Mouse (Mus musculus) midbrain, embryonic 11.5 days (tissue): Measurements from ENCODE around the gene Pax2. TPM values are rescaled to one million over a fixed set of nuclear protein-coding genes. Genes with fewer than 3 reads are reported as not detected.
A peak's percentile ranks its signal among the peaks of the same experiment; 100 is the strongest.

ENCODE experiments used
- ATAC-seq: fragments of 200-750 bp; cut with Nextera tagmentation; 2 replicates; pipeline ENCODE4 v1.8.0; 2017; ENCODE audit warnings: moderate TSS enrichment, moderate library complexity; ENCODE audit not compliant: low FRiP score
- DNase-seq: peaks from one replicate; pipeline ENCODE4 v3.0.0; 2015; ENCODE audit warnings: low spot score; ENCODE audit errors: missing footprints
- H3K27ac ChIP-seq: fragments of 300-500 bp; sonication (generic); 2 replicates; pipeline ENCODE4 v1.5.1; 2014; ENCODE audit warnings: low read depth, low read length
- H3K27me3 ChIP-seq: fragments of 300-500 bp; sonication (generic); 2 replicates; pipeline ENCODE4 v1.6.1; 2014; ENCODE audit warnings: mild to moderate bottlenecking, low read length, moderate library complexity, mixed read lengths; ENCODE audit not compliant: control insufficient read depth, insufficient read depth
- H3K36me3 ChIP-seq: fragments of 300-500 bp; sonication (generic); 2 replicates; pipeline ENCODE4 v1.6.1; 2014; ENCODE audit warnings: mild to moderate bottlenecking, low read length, moderate library complexity, mixed read lengths; ENCODE audit not compliant: control insufficient read depth, insufficient read depth
- H3K4me1 ChIP-seq: fragments of 300-500 bp; sonication (generic); 2 replicates; pipeline ENCODE4 v1.6.1; 2014; ENCODE audit warnings: low read length; ENCODE audit not compliant: control insufficient read depth, insufficient read depth
- H3K4me2 ChIP-seq: fragments of 300-500 bp; sonication (generic); 2 replicates; pipeline ENCODE4 v1.6.1; 2014; ENCODE audit warnings: mild to moderate bottlenecking, moderate library complexity
- H3K4me3 ChIP-seq: fragments of 300-500 bp; sonication (generic); 2 replicates; pipeline ENCODE4 v1.5.1; 2014; ENCODE audit warnings: low read depth, low read length
- H3K9ac ChIP-seq: fragments of 300-500 bp; sonication (generic); 2 replicates; pipeline ENCODE4 v1.6.1; 2014; ENCODE audit warnings: low read length
- H3K9me3 ChIP-seq: fragments of 300-500 bp; sonication (generic); 2 replicates; pipeline ENCODE4 v1.6.1; 2016; ENCODE audit warnings: low read length; ENCODE audit not compliant: control insufficient read depth
- WGBS: fragments of 180-500 bp; shearing (Covaris S2); extraction: QIAGEN DNeasy Blood & Tissue Kit; methylation state at CpG from one replicate; pipeline ENCODE4 v1.1.7; 2014; 5-methylcytosine and 5-hydroxymethylcytosine counted together
- polyA plus RNA-seq: library from polyadenylated mRNA; unstranded; fragments of >200 nt; fragmentation: Nextera tagmentation; extraction: Ambion mirVana; gene quantifications from 2 replicates; pipeline ENCODE4 v1.2.1, GENCODE M21; 2014

The Pax2 gene
- 0.34 and 0.57 TPM in 2 replicates for polyA plus RNA-seq

DNA sequence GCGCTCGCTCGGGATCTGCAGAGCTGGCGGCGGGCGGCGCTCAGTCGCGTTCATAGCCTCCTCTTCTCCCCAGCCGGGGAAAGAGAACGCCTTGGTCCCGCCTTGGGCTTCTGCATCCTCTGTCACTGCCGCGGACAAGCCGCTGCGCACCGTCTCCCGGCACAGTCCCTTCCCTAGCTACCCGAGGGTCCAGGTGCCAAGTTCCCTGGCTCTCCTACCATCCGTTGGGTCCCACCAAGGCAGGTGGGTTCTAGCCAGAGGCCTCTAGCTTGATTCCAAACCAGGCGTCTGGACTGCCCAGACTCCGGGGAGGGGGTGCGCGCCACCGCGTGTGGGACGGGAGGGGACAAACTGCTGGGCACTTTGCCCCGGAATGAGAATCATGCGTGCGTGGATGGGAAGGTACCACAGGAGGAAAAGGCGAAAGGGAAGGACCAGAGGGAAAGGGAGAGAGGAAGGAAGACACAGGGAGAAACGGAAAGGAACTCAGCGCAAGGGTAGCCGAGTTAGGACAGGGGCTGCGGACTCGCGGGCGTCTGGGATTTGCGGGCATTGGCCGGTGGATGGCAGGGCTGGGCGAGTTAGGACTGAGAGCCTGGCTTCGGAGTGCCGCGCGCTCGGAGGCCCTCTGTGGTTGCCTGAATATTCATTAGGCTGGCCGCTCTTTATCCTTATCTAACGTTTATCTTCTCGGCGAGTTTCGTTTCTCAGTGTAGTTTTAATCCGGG, at the start of gene Pax2:
Gene Pax2, plus strand, starts transcription at position 353 of the 728 bp plus-strand sequence.
- Histone ChIP-seq H3K36me3 (no peaks in the 10 kb centered on the region), H3K27ac (no peak within 1 kb of the TSS), H3K9me3 (no peaks in the 10 kb centered on the region), H3K4me3 (peak within 1 kb of the TSS; percentile 32), H3K4me2 (peak within 1 kb of the TSS; percentile 82), H3K27me3 (peaks cover 96% of the 10 kb centered on the region), H3K4me1 (peaks cover 34% of the 10 kb centered on the region), H3K9ac (peak within 1 kb of the TSS; percentile 56)
- WGBS, result under 1% methylated on average over 52 of the region's 52 CpGs
- ATAC-seq (peak; percentile 58), DNase-seq (peak; percentile 97)

DNA sequence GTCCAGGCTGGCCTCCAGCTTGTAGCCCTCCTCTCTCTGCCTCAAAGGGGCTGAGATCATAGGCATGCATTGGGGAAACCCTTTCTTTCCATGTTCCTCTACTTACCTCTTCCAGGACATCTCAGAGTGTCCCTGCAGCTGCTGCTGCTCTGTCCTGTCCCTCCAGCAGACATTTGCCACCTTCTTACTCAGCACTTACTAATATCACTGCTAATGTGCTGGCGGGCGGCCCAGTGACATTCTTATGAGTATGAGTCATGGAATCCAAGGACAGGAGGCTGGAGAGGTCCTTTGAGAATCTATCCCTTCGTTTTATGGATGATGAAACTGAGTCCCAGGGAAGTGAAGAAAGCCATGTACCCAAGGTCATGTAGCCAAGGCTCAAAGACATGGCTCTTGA, 47.0 kb upstream of the Pax2 start:
- Histone ChIP-seq H3K4me3 (no peak overlapping the region), H3K36me3 (no peaks in the 10 kb centered on the region), H3K4me1 (no peaks in the 10 kb centered on the region), H3K4me2 (no peak overlapping the region), H3K27ac (no peak overlapping the region), H3K9ac (no peak overlapping the region), H3K27me3 (no peaks in the 10 kb centered on the region), H3K9me3 (no peaks in the 10 kb centered on the region)
- 79% methylated on average over 3 of the region's 3 CpGs for WGBS
- ATAC-seq, result no peak
- DNase-seq, result no peak

GRCm38 (mm10) chr19:44716731-44717600, 38.9 kb upstream of the Pax2 start:
- H3K27ac ChIP-seq, result no peak overlapping the region

GRCm38 (mm10) chr19:44719292-44720193, 36.3 kb upstream of the Pax2 start:
- H3K27ac ChIP-seq, result no peak overlapping the region
- ATAC-seq (peak; percentile 52), DNase-seq (peak; percentile 92)
- H3K9me3 ChIP-seq, result no peaks in the 10 kb centered on the region
- peak overlapping the region; percentile 35 for H3K4me3 ChIP-seq
- H3K9ac ChIP-seq, result peak overlapping the region; percentile 50; the same call in 1 of the 2 replicates
- WGBS, result 1% methylated on average over 30 of the region's 30 CpGs
- peak overlapping the region; percentile 79 for H3K4me2 ChIP-seq
- peaks cover 53% of the 10 kb centered on the region for H3K27me3 ChIP-seq
- no peaks in the 10 kb centered on the region for H3K36me3 ChIP-seq
- H3K4me1 ChIP-seq, result peaks cover 26% of the 10 kb centered on the region

More at GRCm38 (mm10) chr19:44716731-44717600, 38.9 kb upstream of the Pax2 start:
- Histone ChIP-seq H3K27me3 (peaks cover 31% of the 10 kb centered on the region), H3K4me2 (no peak overlapping the region), H3K9ac (no peak overlapping the region), H3K4me3 (no peak overlapping the region), H3K36me3 (no peaks in the 10 kb centered on the region), H3K4me1 (peaks cover 13% of the 10 kb centered on the region), H3K9me3 (no peaks in the 10 kb centered on the region)
- DNase-seq, result no peak
- no peak for ATAC-seq
- 70% methylated on average over 22 of the region's 22 CpGs for WGBS

GRCm38 (mm10) chr19:44720194-44720521, 35.7 kb upstream of the Pax2 start:
- H3K36me3 ChIP-seq, result no peaks in the 10 kb centered on the region
- H3K27me3 ChIP-seq, result peaks cover 59% of the 10 kb centered on the region
- DNase-seq, result peak; percentile 93
- no peak overlapping the region for H3K27ac ChIP-seq
- H3K4me1 ChIP-seq, result peaks cover 26% of the 10 kb centered on the region
- H3K9me3 ChIP-seq, result no peaks in the 10 kb centered on the region
- 1% methylated on average over 28 of the region's 29 CpGs for WGBS
- ATAC-seq, result peak; percentile 41
- peak overlapping the region; percentile 50; the same call in 1 of the 2 replicates for H3K9ac ChIP-seq
- peak overlapping the region; percentile 79 for H3K4me2 ChIP-seq
- H3K4me3 ChIP-seq, result peak overlapping the region; percentile 35

DNA sequence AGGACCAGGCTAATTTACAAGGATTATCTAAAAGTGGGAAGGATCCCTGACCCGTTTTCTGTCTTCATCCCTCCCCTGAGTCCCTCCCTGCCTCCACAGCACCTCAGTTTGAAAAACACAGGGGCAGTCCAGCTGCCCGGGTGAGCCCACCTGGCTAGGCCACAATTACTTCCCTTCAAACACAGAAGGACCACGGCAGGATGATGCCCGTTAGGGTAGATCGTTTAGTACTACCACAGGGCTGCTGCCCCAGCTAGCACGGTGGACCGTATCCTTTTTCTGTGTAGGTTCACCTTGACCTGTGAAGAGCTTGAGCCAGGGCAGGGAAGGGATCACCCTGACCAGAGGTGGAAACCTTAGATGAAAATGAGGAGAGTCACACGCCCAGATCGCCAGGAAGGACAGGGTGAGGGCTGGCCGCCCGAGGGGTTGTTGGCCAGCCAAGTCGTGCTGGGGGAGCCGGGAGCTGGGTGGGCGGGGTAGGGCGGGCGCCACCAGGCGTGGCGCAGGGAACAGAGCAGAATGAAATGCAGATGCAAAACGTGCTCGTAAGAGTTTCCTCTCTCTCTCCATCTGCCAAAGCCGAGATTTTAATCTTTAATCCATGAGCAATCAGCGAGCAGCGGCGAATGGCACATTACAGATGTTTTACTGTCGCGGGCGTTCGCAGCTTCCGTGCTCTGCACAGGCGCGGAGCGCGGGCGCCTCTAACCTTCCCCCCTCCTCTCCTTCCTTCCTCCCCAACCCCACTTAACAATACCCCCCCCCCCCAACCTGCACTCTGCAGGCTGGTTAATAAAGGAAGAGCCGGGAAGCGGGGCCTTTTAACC, 32.0 kb upstream of the Pax2 start:
- ATAC-seq, result no peak
- peak; percentile 91 for DNase-seq
- no peak overlapping the region for H3K27ac ChIP-seq

GRCm38 (mm10) chr19:44725951-44726791, 29.7 kb upstream of the Pax2 start:
- Histone ChIP-seq H3K9me3 (no peaks in the 10 kb centered on the region), H3K4me3 (peak overlapping the region; percentile 50), H3K36me3 (no peaks in the 10 kb centered on the region), H3K9ac (peak overlapping the region; percentile 89), H3K4me2 (peak overlapping the region; percentile 62), H3K4me1 (peaks cover 13% of the 10 kb centered on the region; the same call in 1 of the 2 replicates), H3K27ac (no peak overlapping the region), H3K27me3 (peaks cover 46% of the 10 kb centered on the region)
- peak; percentile 75 for ATAC-seq
- under 1% methylated on average over 55 of the region's 55 CpGs for WGBS
- peak; percentile 97 for DNase-seq

More for the DNA sequence above, 32.0 kb upstream of the Pax2 start:
- H3K4me1 ChIP-seq, result peaks cover 26% of the 10 kb centered on the region
- H3K4me3 ChIP-seq, result peak overlapping the region; percentile 26
- no peaks in the 10 kb centered on the region for H3K9me3 ChIP-seq
- H3K4me2 ChIP-seq, result peak overlapping the region; percentile 49
- peaks cover 62% of the 10 kb centered on the region for H3K27me3 ChIP-seq
- under 1% methylated on average over 36 of the region's 36 CpGs for WGBS
- peak overlapping the region; percentile 20 for H3K9ac ChIP-seq
- H3K36me3 ChIP-seq, result no peaks in the 10 kb centered on the region
